8 mouse cellular contexts compared by ENCODE assay signal in the genomic region with DNA sequence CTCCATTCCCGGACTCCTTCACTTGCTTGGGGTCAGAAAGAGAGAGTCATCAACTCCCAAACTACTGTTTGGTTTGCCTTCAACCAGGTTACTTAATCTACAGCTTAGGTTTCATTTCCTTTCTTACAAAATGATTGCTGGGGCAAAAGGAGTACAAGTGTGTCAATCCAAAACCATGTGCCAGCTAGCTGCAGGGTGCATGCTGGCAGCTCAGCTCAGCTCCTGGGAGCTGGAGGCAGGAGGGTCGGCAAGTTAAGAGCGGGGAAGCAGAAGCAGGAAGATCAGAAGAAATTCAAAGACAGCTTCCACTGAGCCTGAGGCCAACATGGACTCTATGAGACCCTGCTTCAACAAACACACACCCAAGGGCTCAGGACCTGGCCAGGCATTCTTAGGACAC. TPM values are rescaled to one million over a fixed set of nuclear protein-coding genes. Genes with fewer than 3 reads are reported as not detected.
DNase-seq lines count a peak whose midpoint lies in the region; ATAC-seq and TF ChIP-seq lines count a peak whose summit lies in the region.

No protein-coding gene starts in this region.

- TF ChIP-seq EP300 in liver, embryonic 14.5 days (IDR thresholded peaks at IDR 0.05; ENCODE audit: low read depth), result no peak

- peaks cover 38% of the 10 kb centered on the region for H3K4me1 ChIP-seq in heart, embryonic 13.5 days
- peaks cover 3% of the 10 kb centered on the region for H3K4me1 ChIP-seq in heart, embryonic 11.5 days (ENCODE audit: control insufficient read depth, insufficient read depth, low read length)
- peaks cover 16% of the 10 kb centered on the region for H3K4me1 ChIP-seq in embryonic facial prominence, embryonic 14.5 days (ENCODE audit: control insufficient read depth, insufficient read depth, low read length)
- peaks cover 14 to 22% of the 10 kb centered on the region in 2 experiments for H3K4me1 ChIP-seq in liver, embryonic 14.5 days (replicated peaks; ENCODE audit: control insufficient read depth in 2 of 2, insufficient read depth in 2 of 2, low read length in 1 of 2)

- no peak for ATAC-seq in heart, embryonic 13.5 days (ENCODE audit: extremely low read depth, insufficient number of reproducible peaks, low FRiP score, low TSS enrichment)
- no peak for ATAC-seq in heart, embryonic 11.5 days (replicated peaks; ENCODE audit: insufficient number of reproducible peaks, low FRiP score, low TSS enrichment)
- no peak for ATAC-seq in embryonic facial prominence, embryonic 14.5 days (ENCODE audit: low read depth)
- ATAC-seq in liver, embryonic 14.5 days (ENCODE audit: insufficient read depth), result no peak

- no peaks in the 10 kb centered on the region for H3K27me3 ChIP-seq in heart, embryonic 13.5 days (replicated peaks)
- H3K27me3 ChIP-seq in heart, embryonic 11.5 days (ENCODE audit: control insufficient read depth, insufficient read depth, low read length), result no peaks in the 10 kb centered on the region
- H3K27me3 ChIP-seq in C2C12 (ENCODE audit: control insufficient read depth, insufficient read depth, insufficient read length), result no peaks in the 10 kb centered on the region
- no peaks in the 10 kb centered on the region for H3K27me3 ChIP-seq in embryonic facial prominence, embryonic 14.5 days (replicated peaks; ENCODE audit: control insufficient read depth, insufficient read depth, low read length)
- no peaks in the 10 kb centered on the region for H3K27me3 ChIP-seq in liver, embryonic 14.5 days (ENCODE audit: control insufficient read depth, insufficient read depth, low read length)

- peaks cover 50% of the 10 kb centered on the region for H3K79me3 ChIP-seq in C2C12 (ENCODE audit: low read depth)

- H3K4me2 ChIP-seq in heart, embryonic 13.5 days, result peak overlapping the region; percentile 87
- H3K4me2 ChIP-seq in heart, embryonic 11.5 days, result no peak overlapping the region
- peak overlapping the region; percentile 69; the same call in 1 of the 2 replicates for H3K4me2 ChIP-seq in embryonic facial prominence, embryonic 14.5 days (ENCODE audit: low read depth, low read length)
- peak overlapping the region; percentile 93 for H3K4me2 ChIP-seq in liver, embryonic 14.5 days (ENCODE audit: low read depth)

- H3ac ChIP-seq in C2C12 (ENCODE audit: control insufficient read depth, insufficient read length, low read depth), result peak overlapping the region; percentile 6

- H3K36me3 ChIP-seq in heart, embryonic 13.5 days, result peaks cover 54% of the 10 kb centered on the region
- peaks cover 15% of the 10 kb centered on the region for H3K36me3 ChIP-seq in heart, embryonic 11.5 days (ENCODE audit: control insufficient read depth, insufficient read depth, low read length)
- peaks cover 56% of the 10 kb centered on the region for H3K36me3 ChIP-seq in C2C12 (ENCODE audit: control insufficient read depth, insufficient read depth)
- peaks cover 59% of the 10 kb centered on the region for H3K36me3 ChIP-seq in embryonic facial prominence, embryonic 14.5 days (ENCODE audit: control insufficient read depth, insufficient read depth, low read length)
- peaks cover 50% of the 10 kb centered on the region for H3K36me3 ChIP-seq in liver, embryonic 14.5 days (replicated peaks; ENCODE audit: control insufficient read depth, insufficient read depth, low read depth)

- TF ChIP-seq CTCF in C2C12 (IDR thresholded peaks at IDR 0.05; ENCODE audit: control insufficient read depth, insufficient read depth, insufficient read length), result no peak
- TF ChIP-seq CTCF in liver, embryonic 14.5 days (IDR thresholded peaks at IDR 0.05; ENCODE audit: low read depth), result no peak

- peaks cover 87% of the 10 kb centered on the region for H3K79me2 ChIP-seq in C2C12 (ENCODE audit: control insufficient read depth, insufficient read depth)

- peak overlapping the region; percentile 6; the same call in 1 of the 2 replicates for H3K4me3 ChIP-seq in heart, embryonic 13.5 days
- no peak overlapping the region for H3K4me3 ChIP-seq in heart, embryonic 11.5 days (ENCODE audit: low read depth, low read length)
- no peak overlapping the region for H3K4me3 ChIP-seq in C2C12 (ENCODE audit: insufficient read depth, poor library complexity, severe bottlenecking)
- H3K4me3 ChIP-seq in embryonic facial prominence, embryonic 14.5 days (ENCODE audit: low read depth, low read length), result 0 out of 2 replicates have a peak overlapping the region, but pooled peaks have one; percentile 5
- peak overlapping the region; percentile 34 to 70 for H3K4me3 ChIP-seq in liver, embryonic 14.5 days (ENCODE audit: insufficient read depth in 1 of 2, low read depth in 2 of 2, low read length in 2 of 2)

- H3K9me3 ChIP-seq in heart, embryonic 13.5 days, result no peaks in the 10 kb centered on the region
- no peaks in the 10 kb centered on the region for H3K9me3 ChIP-seq in heart, embryonic 11.5 days (replicated peaks; ENCODE audit: control insufficient read depth, low read length)
- no peaks in the 10 kb centered on the region for H3K9me3 ChIP-seq in embryonic facial prominence, embryonic 14.5 days (ENCODE audit: control insufficient read depth, low read length)
- H3K9me3 ChIP-seq in liver, embryonic 14.5 days (ENCODE audit: control insufficient read depth, low read length), result no peaks in the 10 kb centered on the region

- no peak overlapping the region for H3K27ac ChIP-seq in heart, embryonic 13.5 days (replicated peaks)
- H3K27ac ChIP-seq in heart, embryonic 11.5 days (ENCODE audit: low read depth, low read length), result no peak overlapping the region
- no peak overlapping the region for H3K27ac ChIP-seq in embryonic facial prominence, embryonic 14.5 days (replicated peaks; ENCODE audit: low read depth, low read length)
- peak overlapping the region; percentile 23 for H3K27ac ChIP-seq in liver, embryonic 14.5 days

- H3K9ac ChIP-seq in heart, embryonic 13.5 days, result peak overlapping the region; percentile 69
- no peak overlapping the region for H3K9ac ChIP-seq in heart, embryonic 11.5 days (ENCODE audit: low read depth, low read length)
- peak overlapping the region; percentile 89 for H3K9ac ChIP-seq in embryonic facial prominence, embryonic 14.5 days (ENCODE audit: low read depth, low read length)
- H3K9ac ChIP-seq in liver, embryonic 14.5 days (replicated peaks), result peak overlapping the region; percentile 81

- 70% methylated on average over 3 of the region's 3 CpGs for WGBS in heart, embryonic 13.5 days
- 69% methylated on average over 3 of the region's 3 CpGs for WGBS in heart, embryonic 11.5 days (ENCODE audit: insufficient replicate concordance)
- WGBS in embryonic facial prominence, embryonic 14.5 days, result 66% methylated on average over 3 of the region's 3 CpGs
- 68% methylated on average over 3 of the region's 3 CpGs for WGBS in liver, embryonic 14.5 days (ENCODE audit: insufficient replicate concordance)

- DNase-seq in embryonic facial prominence, embryonic 14.5 days (ENCODE audit: low spot score), result no peak
- no peak for DNase-seq in liver, embryonic 14.5 days (ENCODE audit: low read depth in 3 of 3, low spot score in 3 of 3)
- DNase-seq in layer of hippocampus, postnatal 10 days (ENCODE audit: low spot score in 2 of 2), result no peak
- DNase-seq in layer of hippocampus, postnatal 14 days (ENCODE audit: low spot score in 2 of 2), result no peak
- no peak for DNase-seq in gastrocnemius, adult 18-20 months (ENCODE audit: low spot score)

TF ChIP-seq in C2C12, 6 proteins besides CTCF, POLR2A, EP300 and RAD21:
- TF ChIP-seq MYOG (IDR thresholded peaks at IDR 0.05; ENCODE audit: control insufficient read depth, extremely low read depth, insufficient read length), result no peak
- TF ChIP-seq MYOD1 (IDR thresholded peaks at IDR 0.05; ENCODE audit: control insufficient read depth, insufficient read length, low read depth), result no peak
- no peak for TF ChIP-seq MAX (IDR thresholded peaks at IDR 0.05)
- no peak for TF ChIP-seq FOSL1 (IDR thresholded peaks at IDR 0.05; ENCODE audit: insufficient read depth, low read length, poor library complexity, severe bottlenecking)
- no peak for TF ChIP-seq USF1 (IDR thresholded peaks at IDR 0.05; ENCODE audit: low read depth)
- TF ChIP-seq CEBPB (IDR thresholded peaks at IDR 0.05; ENCODE audit: low read depth), result no peak

RNA-seq across cellular contexts. Expression of a gene that starts 2.5 kb away (rescaled TPM):
- 5.1 and 6.3 TPM in 2 replicates for polyA plus RNA-seq in heart, embryonic 13.5 days (2015; fragmentation: Nextera tagmentation; extraction: Ambion mirVana)
- 6.3 and 6.7 TPM in 2 replicates for polyA plus RNA-seq in heart, embryonic 11.5 days (2014; fragmentation: Nextera tagmentation; extraction: Ambion mirVana)
- polyA plus RNA-seq in C2C12 (2012; fragmentation: generic; extraction: Trizol), result 15.8 TPM
- 9.5 and 10.2 TPM in 2 replicates for polyA plus RNA-seq in embryonic facial prominence, embryonic 14.5 days (2014; fragmentation: Nextera tagmentation; extraction: Ambion mirVana)
- 7.7 and 7.8 TPM in 2 replicates for polyA plus RNA-seq in liver, embryonic 14.5 days (2012; rRNA removed)
- 6.7 and 8.2 TPM in 2 replicates for polyA plus RNA-seq in liver, embryonic 14.5 days (2014; fragmentation: Nextera tagmentation; extraction: Ambion mirVana)
- total RNA-seq in layer of hippocampus, postnatal 10 days (2021), result 10 to 100 TPM; 22.6 to 26.3 TPM
- 10 to 100 TPM; 25.9 to 27.5 TPM for total RNA-seq in layer of hippocampus, postnatal 14 days (2021)
- 10 to 100 TPM; 25.7 to 26.8 TPM for total RNA-seq in gastrocnemius, adult 18-20 months (2021)

RNA-seq across cellular contexts. Expression of a gene that starts 45.4 kb away (rescaled TPM):
- 31.1 and 31.6 TPM in 2 replicates for polyA plus RNA-seq in heart, embryonic 13.5 days (2015; fragmentation: Nextera tagmentation; extraction: Ambion mirVana)
- polyA plus RNA-seq in heart, embryonic 11.5 days (2014; fragmentation: Nextera tagmentation; extraction: Ambion mirVana), result 29.3 and 30.6 TPM in 2 replicates
- polyA plus RNA-seq in C2C12 (2012; fragmentation: generic; extraction: Trizol), result 76.4 TPM
- 31.2 and 34.8 TPM in 2 replicates for polyA plus RNA-seq in embryonic facial prominence, embryonic 14.5 days (2014; fragmentation: Nextera tagmentation; extraction: Ambion mirVana)
- 26.4 and 39.5 TPM in 2 replicates for polyA plus RNA-seq in liver, embryonic 14.5 days (2012; rRNA removed)
- polyA plus RNA-seq in liver, embryonic 14.5 days (2014; fragmentation: Nextera tagmentation; extraction: Ambion mirVana), result 26.5 and 30.2 TPM in 2 replicates
- total RNA-seq in layer of hippocampus, postnatal 10 days (2021), result 10 to 100 TPM; 34.8 to 36.1 TPM
- total RNA-seq in layer of hippocampus, postnatal 14 days (2021), result 10 to 100 TPM; 29.3 to 30.1 TPM
- total RNA-seq in gastrocnemius, adult 18-20 months (2021), result 1 to 10 TPM; 8.0 to 9.7 TPM

Comparison
In these comparisons a context has a peak if more than half of its experiments do, and no peak if none do; other contexts are left out.
1. H3K4me3 ChIP-seq: peak in heart, embryonic 13.5 days (single experiment), embryonic facial prominence, embryonic 14.5 days (single experiment) and liver, embryonic 14.5 days (2 of 2); none in heart, embryonic 11.5 days (single experiment) and C2C12 (single experiment).